Mouse (Mus musculus) spleen, adult 18-20 months (tissue): Measurements from ENCODE around the gene Zbtb42.

Source experiments
- DNase-seq, 2 experiments: peaks; one replicate each; pipeline ENCODE4 v3.0.0; 2022; ENCODE audit warnings: mixed read lengths in 2 of 2

The Zbtb42 gene

GRCm38 (mm10) chr12:112661851-112662250 lies 16.8 kb upstream of the Zbtb42 start:
- no peak for DNase-seq

GRCm38 (mm10) chr12:112663303-112663702 lies 15.3 kb upstream of the Zbtb42 start:
- DNase-seq, result no peak

GRCm38 (mm10) chr12:112663716-112664115 lies 14.9 kb upstream of the Zbtb42 start:
- no peak for DNase-seq

GRCm38 (mm10) chr12:112664124-112664523 lies 14.5 kb upstream of the Zbtb42 start:
- DNase-seq, result no peak

GRCm38 (mm10) chr12:112664656-112665055 lies 14.0 kb upstream of the Zbtb42 start:
- no peak for DNase-seq

- no peak for DNase-seq
Observed at GRCm38 (mm10) chr12:112665445-112665844, 13.2 kb upstream of the Zbtb42 start.

- no peak for DNase-seq
Observed at GRCm38 (mm10) chr12:112665881-112666544, 12.6 kb upstream of the Zbtb42 start.

- no peak for DNase-seq
Observed at GRCm38 (mm10) chr12:112667619-112668297, 10.9 kb upstream of the Zbtb42 start.

GRCm38 (mm10) chr12:112670718-112671393 lies 7.8 kb upstream of the Zbtb42 start:
- DNase-seq, result no peak

- no peak for DNase-seq
Observed at GRCm38 (mm10) chr12:112671891-112672290, 6.7 kb upstream of the Zbtb42 start.

- peak in 1 of 2 experiments; percentile 26 for DNase-seq
Observed at GRCm38 (mm10) chr12:112672744-112673575, 5.7 kb upstream of the Zbtb42 start.

GRCm38 (mm10) chr12:112673576-112674091 lies 5.0 kb upstream of the Zbtb42 start:
- peak in 1 of 2 experiments; percentile 47 for DNase-seq

- peak; percentile 46 to 69 for DNase-seq
Observed at GRCm38 (mm10) chr12:112674132-112675011, 4.3 kb upstream of the Zbtb42 start, which contains the start of gene Akt1. Gene Akt1 (minus strand): TSS chr12:112674884.

GRCm38 (mm10) chr12:112675245-112676035 lies 3.2 kb upstream of the Zbtb42 start:
- DNase-seq, result peak; percentile 66 to 83

- no peak for DNase-seq
Observed at GRCm38 (mm10) chr12:112677076-112677475, 1.6 kb upstream of the Zbtb42 start.

- no peak for DNase-seq
Observed at GRCm38 (mm10) chr12:112677943-112678554, 579 bp upstream of the Zbtb42 start.

GRCm38 (mm10) chr12:112679027-112679996 lies 684 bp downstream of the Zbtb42 start:
- DNase-seq, result peak in 1 of 2 experiments; percentile 49

GRCm38 (mm10) chr12:112683351-112683750 lies 4.7 kb downstream of the Zbtb42 start:
- no peak for DNase-seq

- DNase-seq, result peak in 1 of 2 experiments; percentile 47
Observed at GRCm38 (mm10) chr12:112688458-112688857, 9.8 kb downstream of the Zbtb42 start.
